Mouse (Mus musculus) lung, adult 2 months (tissue): ENCODE measurements around the gene F3. TPM values are rescaled to one million over a fixed set of nuclear protein-coding genes. Genes with fewer than 3 reads are reported as not detected.
"Not testable (repeated sequence)": the region's sequence is repeated elsewhere in the genome, so short reads cannot be mapped to it uniquely, and the experiment has no call there.

Experiments used
- DNase-seq: peaks from one replicate; pipeline ENCODE4 v3.0.0; 2022
- H3K4me1 ChIP-seq: fragments of 200-500 bp; 2 replicates; pipeline ENCODE4 v1.6.1; 2011; ENCODE audit warnings: low read length; ENCODE audit not compliant: control insufficient read depth, insufficient read depth
- H3K4me3 ChIP-seq: fragments of 200-500 bp; replicated peaks from 2 replicates; pipeline ENCODE3; 2011; ENCODE audit warnings: low read depth, mild to moderate bottlenecking, control low read depth, low read length; ENCODE audit errors: extremely low read depth
- CTCF ChIP-seq: fragments of 200-500 bp; IDR thresholded peaks from 2 replicates; pipeline ENCODE4 v1.5.1; 2011; ENCODE audit warnings: mild to moderate bottlenecking, low read length, control low read depth; ENCODE audit not compliant: insufficient read depth
- POLR2A ChIP-seq: fragments of 200-500 bp; IDR thresholded peaks from 2 replicates; pipeline ENCODE4 v1.6.1; 2011; ENCODE audit warnings: low read depth, mild to moderate bottlenecking, control low read depth, low read length, borderline replicate concordance; ENCODE audit errors: extremely low read depth
- WGBS: fragments of 180-500 bp; shearing (Covaris S2); methylation state at CpG from one replicate; pipeline ENCODE4 v1.1.7; 2018; 5-methylcytosine and 5-hydroxymethylcytosine counted together
- polyA plus RNA-seq: library from polyadenylated mRNA; depleted of rRNA; stranded (reverse); fragments of >200 nt; gene quantifications from 2 replicates; pipeline ENCODE4 v1.2.3, GENCODE M21; 2012; rRNA removed

The F3 gene
- polyA plus RNA-seq, 1 experiment, result 35.4 TPM

DNA sequence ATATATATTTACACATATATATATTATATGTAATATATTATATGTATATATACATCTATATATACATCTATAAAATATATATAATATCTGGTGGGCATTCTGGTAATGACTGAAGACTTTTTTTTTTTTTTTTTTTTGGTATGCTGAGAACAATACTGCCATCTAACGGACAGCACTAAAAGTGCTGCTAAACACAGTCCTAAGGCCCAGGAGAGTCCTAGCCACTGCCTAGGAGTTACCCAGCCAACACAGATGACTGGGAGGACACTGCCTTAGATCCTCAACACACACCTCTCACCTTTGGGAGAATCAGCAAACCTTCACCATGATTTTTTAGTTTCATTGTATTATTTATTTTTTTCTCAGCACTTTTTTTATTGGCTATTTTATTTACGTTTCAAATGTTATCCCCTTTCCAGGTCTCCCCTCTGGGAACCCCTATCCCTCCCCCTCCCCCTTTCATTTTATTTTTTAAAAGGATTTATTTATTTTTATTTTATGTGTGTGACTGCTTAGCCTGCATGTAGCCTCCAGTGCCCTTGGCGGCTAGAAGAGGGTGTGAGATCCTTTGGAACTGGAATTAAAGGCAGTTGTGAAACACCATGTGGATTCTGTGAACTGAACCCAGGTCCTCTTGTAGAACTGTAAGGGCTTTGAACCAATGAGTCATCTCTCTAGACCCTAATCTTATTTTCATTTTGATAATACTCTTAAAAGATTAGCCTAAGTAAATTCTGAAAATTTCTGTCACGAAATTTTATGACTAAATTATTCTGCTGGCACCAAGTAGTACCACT is 38.9 kb downstream of the F3 start:
- Histone ChIP-seq H3K4me3 (no peak overlapping the region), H3K4me1 (no peaks in the 10 kb centered on the region)
- DNase-seq, result no peak
- WGBS, result 57% methylated on average over 4 of the region's 4 CpGs
- no peak for TF ChIP-seq POLR2A
- peak; percentile 36; the same call in 1 of the 2 replicates for TF ChIP-seq CTCF

DNA sequence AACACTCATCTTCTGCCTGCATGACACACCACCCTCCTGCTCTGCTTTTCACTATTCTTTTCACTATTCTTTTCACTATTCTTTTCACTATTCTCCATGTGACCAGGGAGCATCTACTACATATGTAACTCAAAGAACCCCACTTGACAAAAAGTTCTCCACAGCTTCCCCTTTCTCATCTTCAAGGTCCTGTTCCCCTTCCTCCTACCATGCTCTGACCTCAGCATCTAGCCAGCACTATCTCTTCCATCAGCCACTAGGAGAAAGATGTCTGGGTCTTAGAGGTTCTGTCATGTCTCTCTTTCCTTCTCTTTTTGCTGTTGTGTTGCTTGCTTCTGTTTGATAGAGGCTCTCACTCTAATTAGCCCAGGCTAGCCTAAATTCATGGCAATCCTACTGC is 42.7 kb downstream of the F3 start:
- Histone ChIP-seq H3K4me3 (no peak overlapping the region), H3K4me1 (no peaks in the 10 kb centered on the region)
- no peak for DNase-seq
- TF ChIP-seq POLR2A, result no peak

DNA sequence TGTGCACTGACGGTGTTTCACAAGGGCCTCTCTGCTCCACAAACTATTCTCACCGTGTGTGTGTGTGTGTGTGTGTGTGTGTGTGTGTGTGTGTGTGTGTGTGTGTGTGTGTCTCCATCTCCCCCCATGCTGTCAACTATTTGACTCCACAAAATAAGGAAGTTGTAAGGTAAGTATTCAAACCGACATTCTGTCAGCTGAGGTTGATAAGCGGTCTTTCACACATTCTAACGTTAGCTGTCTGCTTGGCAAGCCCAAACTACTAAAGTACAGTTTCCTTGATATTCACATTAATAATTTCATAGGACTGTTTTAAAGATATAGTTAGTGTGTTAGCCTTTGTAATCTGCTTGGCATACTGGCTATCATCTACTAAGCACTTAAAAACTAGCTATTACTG is 43.5 kb downstream of the F3 start:
- Histone ChIP-seq H3K4me1 (no peaks in the 10 kb centered on the region), H3K4me3 (no peak overlapping the region)
- TF ChIP-seq POLR2A (no peak), CTCF (no peak)
- WGBS, result 66% methylated on average over 5 of the region's 5 CpGs
- no peak for DNase-seq

GRCm38 (mm10) chr3:121768770-121769169 is 45.4 kb downstream of the F3 start:
- TF ChIP-seq CTCF (no peak), POLR2A (no peak)
- Histone ChIP-seq H3K4me1 (no peaks in the 10 kb centered on the region), H3K4me3 (no peak overlapping the region)
- no peak for DNase-seq
- 95% methylated on average over 3 of the region's 3 CpGs for WGBS

GRCm38 (mm10) chr3:121773336-121773735 is 50.0 kb downstream of the F3 start:
- 96% methylated on average over 4 of the region's 4 CpGs for WGBS
- not testable (repeated sequence) for DNase-seq, H3K4me3 ChIP-seq, H3K4me1 ChIP-seq

GRCm38 (mm10) chr3:121777943-121778342 is 54.6 kb downstream of the F3 start:
- no peak overlapping the region for H3K4me3 ChIP-seq
- DNase-seq, result peak; percentile 43
- WGBS, result 50% methylated on average over 7 of the region's 7 CpGs
- peak; percentile 83 for TF ChIP-seq CTCF
- no peak for TF ChIP-seq POLR2A
- H3K4me1 ChIP-seq, result no peaks in the 10 kb centered on the region

DNA sequence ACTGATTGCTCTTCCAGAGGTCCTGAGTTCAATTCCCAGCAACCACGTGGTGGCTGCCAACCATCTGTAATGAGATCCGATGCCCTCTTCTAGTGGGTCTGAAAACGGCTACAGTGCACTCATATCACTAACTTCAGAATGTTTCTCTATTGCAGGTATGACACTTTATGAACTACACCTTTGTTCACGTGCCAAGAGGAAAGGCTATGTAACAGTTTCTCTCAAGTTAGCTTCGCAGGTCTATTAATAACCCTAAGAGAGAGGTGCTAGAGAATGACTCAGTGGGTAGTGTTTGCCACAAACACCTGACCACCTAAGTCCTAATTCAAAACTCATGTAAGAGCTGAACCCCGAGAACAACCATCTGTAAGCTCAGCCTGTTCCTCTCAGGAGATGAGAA is 59.7 kb downstream of the F3 start:
- no peak overlapping the region for H3K4me3 ChIP-seq
- no peak for DNase-seq
- H3K4me1 ChIP-seq, result no peaks in the 10 kb centered on the region; the same call in 1 of the 2 replicates
- 61% methylated on average over 6 of the region's 6 CpGs for WGBS
- TF ChIP-seq POLR2A (no peak), CTCF (no peak)

Other genes starting within 250 kb of the F3 start
- gene Slc44a3, start 191.1 kb upstream of the F3 start, polyA plus RNA-seq, result 17.6 and 23.2 TPM in 2 replicates
- gene 4930432M17Rik, start 52.8 kb upstream of the F3 start, polyA plus RNA-seq, result not detected in 2 replicates
- 8.3 and 18.2 TPM in 2 replicates for gene Abcd3, start 91.8 kb downstream of the F3 start, polyA plus RNA-seq
- gene Arhgap29, start 229.0 kb downstream of the F3 start, polyA plus RNA-seq, result 51.0 and 73.8 TPM in 2 replicates